Mouse (Mus musculus) heart, postnatal 10 days (tissue): ENCODE measurements around the gene Man1a2. TPM values are rescaled to one million over a fixed set of nuclear protein-coding genes. Genes with fewer than 3 reads are reported as not detected.
A peak's percentile ranks its signal among the peaks of the same experiment; 100 is the strongest.

Experiments used
- DNase-seq, 2 experiments: peaks; one replicate each; pipeline ENCODE4 v3.0.0; 2021
- intact Hi-C: fragments of 180-260 bp; cut with DNase I; formaldehyde crosslinking; loops from one replicate; pipeline ENCODE4 v1.15.1; 2025
- total RNA-seq, 2 experiments: library from RNA; stranded (reverse); gene quantifications; 2 replicates each; pipeline ENCODE4 v1.2.3; 2021

Man1a2 gene
- total RNA-seq, 2 experiments from 2014 or later: 61.4 to 68.7 TPM

GRCm38 (mm10) chr3:100572571-100573183 lies 112.6 kb downstream of the Man1a2 start:
- DNase-seq: no peak
- intact Hi-C loops: no loop called here

DNA sequence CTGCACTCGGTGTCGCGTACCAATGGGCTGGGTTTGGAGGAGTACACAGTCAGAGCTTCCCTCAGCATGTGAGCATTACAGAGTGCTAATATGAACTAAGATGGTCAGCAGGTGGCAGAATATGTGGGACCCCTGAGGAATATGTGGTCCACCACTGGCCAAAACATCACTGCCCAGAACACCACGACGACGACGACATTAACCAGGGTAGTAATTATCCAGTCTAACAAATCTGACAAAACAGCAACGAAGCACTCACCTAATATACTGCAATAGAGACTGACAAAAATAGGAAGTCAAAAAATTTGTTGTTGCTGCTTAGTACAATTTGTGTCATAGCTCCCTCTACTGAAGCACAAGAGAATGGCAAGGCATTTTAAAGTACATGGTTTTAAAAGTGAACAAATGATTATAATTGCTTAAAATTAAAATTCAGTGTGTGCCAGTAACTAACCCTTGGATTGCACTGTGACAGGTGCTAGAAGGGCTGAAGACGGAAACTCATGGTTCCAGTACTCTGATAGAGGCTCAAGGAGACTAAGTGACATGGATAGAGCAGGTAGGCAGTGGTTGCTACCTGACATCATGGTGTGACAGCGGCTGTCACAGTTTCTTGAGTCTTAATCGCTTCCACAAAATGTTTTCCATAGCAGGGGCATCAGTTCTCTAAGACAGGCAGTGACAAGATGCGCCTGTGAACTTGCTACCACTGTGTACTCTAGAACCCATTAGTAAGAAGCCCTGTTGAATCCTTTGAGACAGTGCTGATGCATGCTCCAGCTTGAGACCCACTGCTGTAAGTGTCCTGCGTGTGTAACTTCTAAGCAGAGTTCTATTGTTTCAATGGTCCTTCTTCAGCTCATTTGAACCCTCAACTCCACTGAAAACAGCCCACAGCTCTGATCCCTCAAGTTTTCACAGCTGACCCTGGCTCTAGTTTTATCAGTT lies 116.6 kb downstream of the Man1a2 start:
- peak in 1 of 2 experiments; percentile 35 for DNase-seq
- intact Hi-C loops: loop anchor here (2.0 to 5.0 kb wide), 3 partner anchors 146 to 381 kb away; no protein-coding TSS in a partner anchor

DNA sequence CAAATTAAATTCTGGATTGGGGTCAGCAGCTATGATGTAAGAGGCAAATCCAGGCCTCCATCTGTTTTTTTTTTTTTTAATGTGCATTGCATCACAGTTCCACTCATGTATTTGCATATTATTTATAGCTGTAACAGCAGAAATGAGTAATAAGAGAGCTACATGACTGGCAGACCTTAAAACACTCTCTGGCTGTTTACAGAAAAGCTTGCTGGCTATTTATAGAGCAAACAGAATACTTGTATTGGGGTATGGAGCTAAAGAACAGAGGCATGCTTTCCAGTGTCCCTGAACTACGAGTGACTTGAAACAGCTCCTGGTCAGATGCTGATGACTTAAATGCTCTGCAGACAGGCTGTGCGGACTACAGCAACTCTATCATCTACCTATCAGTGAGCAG lies 121.7 kb downstream of the Man1a2 start:
- intact Hi-C loops: no loop called here
- DNase-seq: no peak

- DNase-seq: no peak
- intact Hi-C loops: no loop called here
Observed at GRCm38 (mm10) chr3:100562455-100562854, 122.8 kb downstream of the Man1a2 start.

DNA sequence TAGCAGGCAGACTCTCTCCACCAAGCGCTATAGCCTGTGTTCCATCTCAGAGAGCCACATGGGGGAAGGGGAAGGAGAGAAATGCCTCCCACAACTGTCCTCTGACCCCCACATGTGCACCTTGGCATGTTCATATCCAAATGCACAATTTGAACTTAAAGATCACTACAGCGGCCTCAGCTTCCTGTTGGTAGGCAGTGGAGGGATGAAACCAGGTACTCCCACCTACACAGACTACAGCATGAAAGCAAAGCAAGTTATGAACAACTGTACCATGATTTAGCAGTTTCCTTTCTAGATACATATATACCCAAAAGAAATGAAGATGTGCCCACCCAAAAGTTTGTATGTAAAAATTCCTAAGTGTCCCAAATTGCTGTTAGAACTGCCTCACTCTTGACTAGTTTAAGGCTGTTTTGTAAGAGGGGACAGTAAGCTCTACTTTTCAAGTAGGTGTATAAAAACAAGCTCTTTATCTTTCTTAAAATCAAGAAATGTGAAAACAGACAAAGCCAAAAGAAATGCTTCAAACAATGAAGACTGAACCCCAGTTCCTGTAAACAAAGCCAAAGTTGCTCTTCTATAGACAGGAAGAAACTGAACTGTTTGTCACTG lies 123.6 kb downstream of the Man1a2 start:
- DNase-seq: no peak
- intact Hi-C loops: no loop called here

- intact Hi-C loops: no loop called here
- no peak for DNase-seq
Observed at GRCm38 (mm10) chr3:100559431-100559830, 125.9 kb downstream of the Man1a2 start.

GRCm38 (mm10) chr3:100558211-100558708 lies 127.0 kb downstream of the Man1a2 start:
- no peak for DNase-seq
- intact Hi-C loops: no loop called here

DNA sequence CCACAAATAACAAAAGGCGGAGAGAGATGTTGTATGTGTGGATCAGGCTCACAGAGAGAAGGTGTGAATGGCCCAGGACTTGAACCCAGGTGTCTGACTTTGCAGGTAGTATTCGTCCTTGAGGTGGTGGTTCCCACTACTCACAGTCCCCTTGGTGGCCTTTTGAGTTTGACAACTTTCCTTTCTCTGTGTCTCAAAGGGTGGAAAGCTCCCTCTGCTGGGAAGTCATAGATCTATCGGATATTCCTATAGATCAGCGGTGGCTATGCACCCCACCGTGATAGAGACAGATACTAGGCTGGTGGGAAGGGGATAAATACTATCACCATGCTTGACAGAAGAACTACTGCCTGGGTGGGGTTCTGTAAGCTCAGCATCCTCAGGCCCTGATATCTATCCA lies 130.5 kb downstream of the Man1a2 start:
- peak in 1 of 2 experiments; percentile 15 for DNase-seq
- intact Hi-C loops: no loop called here

DNA sequence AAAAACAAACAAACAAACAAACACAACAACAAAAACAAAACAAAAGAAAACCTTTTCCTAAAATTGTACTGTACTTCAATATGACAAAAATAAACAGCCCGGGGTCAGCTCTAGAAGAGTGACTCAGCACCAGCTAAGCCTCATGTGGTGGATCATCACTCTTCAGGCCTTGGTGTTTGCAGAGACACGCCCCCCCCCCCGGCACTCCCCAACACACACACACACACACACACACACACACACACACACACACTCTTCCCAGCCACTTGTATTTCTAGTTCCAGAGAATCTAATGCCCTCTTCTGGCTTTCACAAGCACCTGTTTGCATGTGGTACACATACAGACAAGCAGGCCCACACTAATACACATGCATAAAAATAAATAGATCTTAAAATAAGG lies 133.1 kb downstream of the Man1a2 start:
- DNase-seq: no peak
- intact Hi-C loops: no loop called here

DNA sequence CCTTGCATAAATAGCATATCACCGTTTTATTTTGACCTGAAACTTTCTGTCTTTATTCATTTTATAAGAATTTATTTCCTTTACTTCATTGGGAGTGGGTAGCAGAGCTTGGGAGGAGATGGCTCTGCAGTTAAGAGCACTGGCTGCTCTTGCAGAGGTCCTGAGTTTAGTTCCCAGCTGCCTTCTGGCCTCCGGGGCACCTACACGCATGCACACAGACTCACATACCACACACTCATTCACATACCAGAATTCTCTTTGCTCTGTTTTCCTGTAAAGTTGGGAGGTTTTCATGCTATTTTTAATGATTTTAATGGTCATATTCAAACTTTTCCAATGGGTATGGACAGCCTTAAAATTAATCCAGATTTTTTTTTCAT lies 137.4 kb downstream of the Man1a2 start:
- intact Hi-C loops: no loop called here
- no peak for DNase-seq

GRCm38 (mm10) chr3:100547162-100547912 lies 138.0 kb downstream of the Man1a2 start:
- intact Hi-C loops: no loop called here
- no peak for DNase-seq

DNA sequence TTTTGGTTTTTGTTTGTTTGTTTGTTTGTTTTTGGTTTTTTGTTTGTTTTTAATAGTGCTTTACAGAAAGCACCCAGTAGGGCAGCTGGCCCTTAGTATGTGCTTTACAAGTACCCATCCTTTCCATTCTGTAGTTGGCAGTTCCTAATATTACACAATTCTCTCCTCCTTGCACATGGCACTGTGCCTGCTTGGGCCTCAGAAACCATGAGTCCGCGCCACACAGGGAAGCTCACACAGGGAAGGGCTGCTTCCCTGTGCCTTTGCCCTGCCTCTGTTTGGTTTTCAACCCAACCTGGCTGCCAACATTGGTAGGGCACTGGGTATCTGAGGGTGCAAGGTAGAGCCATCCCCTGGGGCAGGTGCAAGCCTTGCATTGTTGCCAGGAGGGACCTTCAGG lies 148.6 kb downstream of the Man1a2 start:
- DNase-seq: no peak
- intact Hi-C loops: no loop called here

DNA sequence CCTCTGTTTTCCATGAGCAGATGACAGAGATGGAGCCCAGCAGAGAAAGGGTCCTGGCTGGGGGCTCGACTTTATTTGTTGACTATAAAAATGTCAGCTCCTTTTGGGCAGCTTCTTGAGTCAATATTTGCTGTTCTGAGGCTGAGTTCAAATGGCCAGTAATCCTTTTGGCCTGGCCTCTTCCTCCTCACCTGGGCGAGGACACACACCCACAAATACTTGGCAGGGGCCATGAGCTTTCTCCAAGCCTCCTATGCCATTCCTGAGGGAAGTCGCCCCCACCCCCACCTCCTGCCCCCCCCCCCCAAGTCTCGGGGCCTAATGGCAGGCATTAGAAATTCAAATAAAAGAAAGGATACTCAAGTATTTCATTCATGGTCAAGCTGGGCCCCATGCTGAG lies 149.4 kb downstream of the Man1a2 start:
- intact Hi-C loops: no loop called here
- DNase-seq: no peak

GRCm38 (mm10) chr3:100535298-100535697 lies 150.0 kb downstream of the Man1a2 start:
- DNase-seq: no peak
- intact Hi-C loops: no loop called here

DNA sequence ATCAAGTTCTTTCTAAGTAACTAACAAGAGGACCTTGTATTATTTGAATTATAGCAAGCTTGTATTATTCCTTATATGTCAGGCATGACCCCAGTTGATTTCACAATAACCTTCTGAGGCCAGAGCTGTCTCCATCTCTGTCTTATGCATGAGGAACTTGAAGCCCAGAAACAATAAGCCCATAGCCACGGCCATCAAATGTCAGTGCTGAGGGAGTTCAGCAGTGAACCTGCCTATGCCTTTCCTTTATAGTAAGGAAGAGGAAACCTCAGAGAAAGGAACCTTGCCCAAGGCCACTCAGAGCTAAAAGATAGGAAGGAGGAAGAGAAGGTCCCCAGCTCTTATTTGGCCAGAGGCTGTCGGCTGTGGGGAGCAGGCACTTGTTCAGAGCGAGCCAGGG lies 150.9 kb downstream of the Man1a2 start:
- intact Hi-C loops: no loop called here
- DNase-seq: no peak

DNA sequence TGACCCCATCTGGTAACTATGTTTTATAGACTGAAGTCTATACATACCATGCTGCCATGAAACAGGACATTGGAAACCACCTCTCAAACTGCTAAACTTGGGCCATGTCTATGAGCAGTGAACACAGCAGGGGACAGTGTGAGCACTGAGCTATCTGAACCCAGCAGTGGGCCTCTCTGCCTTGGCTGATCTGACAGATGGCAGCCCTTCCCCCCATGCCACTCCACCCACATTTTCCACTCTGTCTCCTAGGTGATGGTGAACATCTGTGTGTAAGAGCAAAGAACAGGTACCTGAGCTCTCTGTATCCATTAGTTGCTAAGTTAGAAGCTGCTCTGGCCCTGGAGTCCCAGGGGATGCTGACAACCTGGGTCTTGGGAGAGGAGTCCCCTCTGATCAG lies 151.9 kb downstream of the Man1a2 start:
- no peak for DNase-seq
- intact Hi-C loops: no loop called here

- no peak for DNase-seq
- intact Hi-C loops: no loop called here
Observed at GRCm38 (mm10) chr3:100530919-100531318, 154.4 kb downstream of the Man1a2 start.

- intact Hi-C loops: no loop called here
- DNase-seq: no peak
Observed at GRCm38 (mm10) chr3:100530244-100530788, 155.0 kb downstream of the Man1a2 start.

DNA sequence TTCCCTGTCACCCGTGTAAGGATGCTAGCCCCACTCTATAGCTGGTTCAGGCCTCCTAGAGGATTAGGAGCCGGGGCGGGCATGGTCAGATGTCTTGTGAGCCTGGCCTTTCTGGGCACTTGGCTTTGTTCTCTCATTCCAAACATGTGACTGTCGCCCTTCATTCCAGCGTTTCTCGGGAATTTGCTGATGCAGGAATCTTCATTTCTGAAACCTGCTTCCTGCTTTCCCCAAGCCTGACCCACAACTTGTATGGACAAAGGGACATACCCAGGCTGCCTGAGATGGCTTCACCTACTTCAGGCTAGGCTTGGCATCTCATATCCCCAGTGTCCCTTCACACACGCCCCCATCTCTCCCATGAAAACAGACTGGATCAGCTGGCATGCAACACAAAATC lies 162.6 kb downstream of the Man1a2 start:
- no peak for DNase-seq
- intact Hi-C loops: no loop called here

GRCm38 (mm10) chr3:100521626-100522025 lies 163.7 kb downstream of the Man1a2 start:
- DNase-seq: no peak
- intact Hi-C loops: no loop called here
